19 mouse cellular contexts compared by ENCODE assay signal in genomic region chr5:64323286-64323685, GRCm38 (mm10).
DNase-seq lines count a peak whose midpoint lies in the region; ATAC-seq and TF ChIP-seq lines count a peak whose summit lies in the region.
"Had no signal": no experiment of that assay in that cellular context is flagged by ENCODE, and none has a peak within 500 bp of the region (broad histone marks: within the 10 kb centered on the region; RNA-seq: fewer than 3 reads in every experiment).

No protein-coding gene starts in this region.

- H3K27me3 ChIP-seq in forebrain, embryonic 11.5 days (ENCODE audit: control insufficient read depth, insufficient read depth, low read length) = no peaks in the 10 kb centered on the region
- no peaks in the 10 kb centered on the region for H3K27me3 ChIP-seq in forebrain, embryonic 10.5 days (ENCODE audit: poor library complexity, severe bottlenecking)
- H3K27me3 ChIP-seq in intestine, postnatal 0 days (replicated peaks; ENCODE audit: control insufficient read depth, insufficient read depth, low read length) = no peaks in the 10 kb centered on the region
- no peaks in the 10 kb centered on the region for H3K27me3 ChIP-seq in intestine, embryonic 15.5 days (replicated peaks)
- H3K27me3 ChIP-seq in kidney, postnatal 0 days (ENCODE audit: insufficient read depth, low read length) = no peaks in the 10 kb centered on the region
- H3K27me3 ChIP-seq: embryonic facial prominence, embryonic 12.5 days; hindbrain, embryonic 12.5 days had no signal

- H3K9me3 ChIP-seq in forebrain, embryonic 11.5 days (ENCODE audit: control insufficient read depth, low read length) = no peaks in the 10 kb centered on the region
- H3K9me3 ChIP-seq in forebrain, embryonic 10.5 days = no peaks in the 10 kb centered on the region
- H3K9me3 ChIP-seq in intestine, postnatal 0 days (ENCODE audit: control insufficient read depth) = no peaks in the 10 kb centered on the region
- H3K9me3 ChIP-seq in intestine, embryonic 15.5 days = no peaks in the 10 kb centered on the region
- H3K9me3 ChIP-seq in kidney, postnatal 0 days (replicated peaks; ENCODE audit: low read length) = no peaks in the 10 kb centered on the region
- H3K9me3 ChIP-seq: embryonic facial prominence, embryonic 12.5 days; heart, embryonic 10.5 days; hindbrain, embryonic 12.5 days had no signal

- H3K4me3 ChIP-seq in forebrain, embryonic 11.5 days (ENCODE audit: low read depth, low read length) = no peak overlapping the region
- H3K4me3 ChIP-seq in forebrain, embryonic 10.5 days = no peak overlapping the region
- H3K4me3 ChIP-seq in intestine, postnatal 0 days (ENCODE audit: low read depth, low read length) = no peak overlapping the region
- H3K4me3 ChIP-seq in intestine, embryonic 15.5 days (replicated peaks) = no peak overlapping the region
- H3K4me3 ChIP-seq in kidney, postnatal 0 days (replicated peaks; ENCODE audit: low read depth, low read length) = no peak overlapping the region
- H3K4me3 ChIP-seq: embryonic facial prominence, embryonic 12.5 days; heart, embryonic 10.5 days; hindbrain, embryonic 12.5 days had no signal

- WGBS in forebrain, embryonic 11.5 days = 89% methylated on average over 4 of the region's 4 CpGs
- 87% methylated on average over 4 of the region's 4 CpGs for WGBS in forebrain, embryonic 10.5 days
- WGBS in intestine, postnatal 0 days = 57% methylated on average over 4 of the region's 4 CpGs
- 63% methylated on average over 4 of the region's 4 CpGs for WGBS in intestine, embryonic 15.5 days
- WGBS in kidney, postnatal 0 days = 86% methylated on average over 4 of the region's 4 CpGs

- no peak for ATAC-seq in forebrain, embryonic 11.5 days (replicated peaks; ENCODE audit: low FRiP score)
- ATAC-seq in intestine, postnatal 0 days = peak; percentile 39; the same call in 1 of the 2 replicates
- ATAC-seq in intestine, embryonic 15.5 days = no peak
- 0 out of 2 replicates have a peak, but pooled peaks have one; percentile 2 for ATAC-seq in kidney, postnatal 0 days (replicated peaks; ENCODE audit: low FRiP score, low read depth)
- ATAC-seq: forebrain, embryonic 14.5 days; hindbrain, postnatal 0 days had no signal

- H3K4me2 ChIP-seq in forebrain, embryonic 11.5 days (ENCODE audit: low read depth, low read length, severe bottlenecking) = no peak overlapping the region
- H3K4me2 ChIP-seq in intestine, postnatal 0 days (replicated peaks; ENCODE audit: low read depth) = no peak overlapping the region
- H3K4me2 ChIP-seq in intestine, embryonic 15.5 days (replicated peaks) = no peak overlapping the region
- H3K4me2 ChIP-seq in kidney, postnatal 0 days (ENCODE audit: low read length) = no peak overlapping the region
- H3K4me2 ChIP-seq: embryonic facial prominence, embryonic 12.5 days; hindbrain, embryonic 12.5 days had no signal

- H3K4me1 ChIP-seq in forebrain, embryonic 11.5 days (replicated peaks; ENCODE audit: control insufficient read depth, insufficient read depth, low read length) = no peaks in the 10 kb centered on the region
- H3K4me1 ChIP-seq in forebrain, embryonic 10.5 days = peaks cover 28% of the 10 kb centered on the region
- H3K4me1 ChIP-seq in intestine, postnatal 0 days (replicated peaks; ENCODE audit: control insufficient read depth, insufficient read depth, low read length) = no peaks in the 10 kb centered on the region
- H3K4me1 ChIP-seq in intestine, embryonic 15.5 days (replicated peaks) = peaks cover 13% of the 10 kb centered on the region
- peaks cover 18% of the 10 kb centered on the region for H3K4me1 ChIP-seq in kidney, postnatal 0 days (replicated peaks; ENCODE audit: insufficient read depth, low read length)

- peak; percentile 18 for DNase-seq in forebrain, embryonic 11.5 days (ENCODE audit: low spot score)
- DNase-seq in forebrain, embryonic 10.5 days (ENCODE audit: extremely low spot score, low spot score) = no peak
- no peak for DNase-seq in kidney, postnatal 0 days (ENCODE audit: low spot score)
- no peak for DNase-seq in kidney, postnatal 10 days
- peak; percentile 36 for DNase-seq in yolk sac, embryonic 10.5 days (ENCODE audit: low spot score)
- DNase-seq: adrenal gland, postnatal 10 days; cerebellum, adult 11-12 months; cerebellum, adult 9-10 months; cerebellum, postnatal 25 days; gastrocnemius, postnatal 10 days; heart, postnatal 10 days; heart, postnatal 4 days had no signal

- TF ChIP-seq CTCF in intestine, postnatal 0 days (IDR thresholded peaks at IDR 0.05; ENCODE audit: low read depth) = no peak
- TF ChIP-seq CTCF in kidney, postnatal 0 days (IDR thresholded peaks at IDR 0.05; ENCODE audit: low read depth) = no peak

- H3K9ac ChIP-seq in forebrain, embryonic 11.5 days (ENCODE audit: low read length) = no peak overlapping the region
- no peak overlapping the region for H3K9ac ChIP-seq in intestine, postnatal 0 days (ENCODE audit: low read depth, low read length)
- no peak overlapping the region for H3K9ac ChIP-seq in intestine, embryonic 15.5 days
- no peak overlapping the region for H3K9ac ChIP-seq in kidney, postnatal 0 days (ENCODE audit: low read depth, low read length)
- H3K9ac ChIP-seq: embryonic facial prominence, embryonic 12.5 days; hindbrain, embryonic 12.5 days had no signal

- H3K36me3 ChIP-seq in forebrain, embryonic 11.5 days (ENCODE audit: control insufficient read depth, insufficient read depth, low read length) = no peaks in the 10 kb centered on the region; the same call in 1 of the 2 replicates
- peaks cover 65% of the 10 kb centered on the region for H3K36me3 ChIP-seq in forebrain, embryonic 10.5 days (replicated peaks)
- peaks cover 67% of the 10 kb centered on the region for H3K36me3 ChIP-seq in intestine, postnatal 0 days (ENCODE audit: control insufficient read depth, insufficient read depth)
- peaks cover 5% of the 10 kb centered on the region; the same call in 1 of the 2 replicates for H3K36me3 ChIP-seq in intestine, embryonic 15.5 days
- H3K36me3 ChIP-seq in kidney, postnatal 0 days (ENCODE audit: insufficient read depth, low read length) = peaks cover 7% of the 10 kb centered on the region; the same call in 1 of the 2 replicates

- H3K27ac ChIP-seq in forebrain, embryonic 11.5 days (ENCODE audit: low read depth, low read length) = no peak overlapping the region
- no peak overlapping the region for H3K27ac ChIP-seq in forebrain, embryonic 10.5 days
- H3K27ac ChIP-seq in intestine, postnatal 0 days (ENCODE audit: low read depth, low read length) = peak overlapping the region; percentile 21; the same call in 1 of the 2 replicates
- H3K27ac ChIP-seq in intestine, embryonic 15.5 days = no peak overlapping the region
- H3K27ac ChIP-seq in kidney, postnatal 0 days = peak overlapping the region; percentile 34; the same call in 1 of the 2 replicates
- H3K27ac ChIP-seq: heart, embryonic 10.5 days; hindbrain, embryonic 12.5 days; hindbrain, postnatal 0 days had no signal

Comparison
In these comparisons a context has a peak if more than half of its experiments do, and no peak if none do; other contexts are left out.
1. ATAC-seq: peak in intestine, postnatal 0 days (single experiment) and kidney, postnatal 0 days (single experiment); none in forebrain, embryonic 11.5 days (single experiment) and intestine, embryonic 15.5 days (single experiment).
2. DNase-seq: peak in forebrain, embryonic 11.5 days (single experiment) and yolk sac, embryonic 10.5 days (single experiment); none in forebrain, embryonic 10.5 days (single experiment), kidney, postnatal 0 days (single experiment) and kidney, postnatal 10 days (single experiment).
3. H3K27ac ChIP-seq: peak in intestine, postnatal 0 days (single experiment) and kidney, postnatal 0 days (single experiment); none in forebrain, embryonic 11.5 days (single experiment), forebrain, embryonic 10.5 days (single experiment) and intestine, embryonic 15.5 days (single experiment).